Mouse (Mus musculus): ENCODE data around the gene Dydc2.

Gene Dydc2

DNA sequence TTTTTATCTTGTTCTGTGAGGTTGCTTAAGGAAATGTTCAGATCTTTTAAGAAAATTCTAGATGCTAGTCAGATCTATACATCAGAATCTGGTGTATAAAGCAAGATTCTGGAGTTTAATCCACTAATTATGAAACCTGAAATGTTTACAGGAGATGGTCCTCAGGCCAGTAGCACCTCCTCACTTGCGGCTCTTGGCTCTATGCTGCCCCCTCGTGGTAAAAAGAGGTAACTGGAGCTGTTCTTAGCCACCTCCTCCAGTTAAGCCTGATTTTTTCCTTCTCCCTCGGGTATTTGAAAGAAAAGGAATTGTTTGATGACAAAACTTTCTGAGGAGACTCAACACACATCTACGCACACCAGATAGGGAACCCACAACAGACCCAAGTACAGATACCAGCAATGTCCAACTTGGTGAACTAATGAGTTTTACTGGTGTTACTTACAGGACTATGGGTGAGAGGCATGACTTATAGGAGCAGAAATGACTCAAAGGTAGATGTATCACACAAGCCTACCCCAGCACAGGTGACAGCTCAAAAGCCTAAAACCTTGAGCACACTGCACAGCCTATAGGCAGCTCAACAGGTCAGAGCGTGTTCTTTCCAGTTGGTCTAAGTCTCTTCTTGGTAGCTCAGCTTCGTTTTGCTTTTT, 33.7 kb downstream of the Dydc2 start:
- no peak for DNase-seq

DNA sequence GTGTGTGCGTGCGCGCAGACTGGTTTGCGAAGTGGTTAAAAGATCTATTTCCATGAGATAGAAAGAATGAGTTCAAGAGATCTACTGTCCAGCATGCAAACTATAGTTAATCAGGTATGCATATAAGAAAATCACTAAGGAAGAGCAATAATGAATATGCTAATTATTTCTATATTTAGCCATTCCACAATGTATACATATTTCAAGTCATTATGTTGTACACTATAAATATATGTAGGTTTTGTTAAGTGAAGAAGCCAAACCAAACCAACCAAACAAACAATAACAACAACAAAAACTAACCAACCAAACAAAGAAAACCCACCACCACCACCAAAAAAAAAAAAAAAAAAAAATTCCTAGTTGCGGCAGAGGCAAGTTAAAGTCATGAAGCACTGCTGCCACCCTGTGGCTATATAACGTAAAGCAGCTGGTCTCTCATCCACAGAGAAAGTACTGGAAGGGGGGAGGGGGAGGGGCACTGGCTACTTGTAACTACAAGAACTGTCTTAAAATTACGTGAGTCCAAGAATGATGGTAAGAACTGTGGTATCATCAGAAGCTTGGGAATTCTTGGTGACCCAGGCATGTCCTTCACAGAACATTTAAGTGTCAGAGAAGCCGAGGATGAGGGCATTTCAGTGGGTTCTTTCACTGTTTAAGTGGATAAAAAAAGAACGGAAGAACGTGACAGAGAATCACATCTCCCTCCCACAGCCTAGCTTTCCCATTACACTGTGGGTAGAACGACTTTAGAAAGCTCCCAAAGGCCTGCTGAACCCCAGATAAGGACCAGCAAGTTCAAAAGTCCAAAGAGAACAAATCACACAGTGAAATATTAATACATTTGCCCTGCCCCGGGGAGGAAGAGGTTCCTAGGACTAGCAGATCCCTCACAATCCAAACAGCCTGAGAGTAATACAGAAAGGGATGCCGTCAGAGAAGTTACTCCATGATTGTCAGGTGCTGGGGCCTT, 35.6 kb downstream of the Dydc2 start:
- peak; percentile 42 for DNase-seq

DNA sequence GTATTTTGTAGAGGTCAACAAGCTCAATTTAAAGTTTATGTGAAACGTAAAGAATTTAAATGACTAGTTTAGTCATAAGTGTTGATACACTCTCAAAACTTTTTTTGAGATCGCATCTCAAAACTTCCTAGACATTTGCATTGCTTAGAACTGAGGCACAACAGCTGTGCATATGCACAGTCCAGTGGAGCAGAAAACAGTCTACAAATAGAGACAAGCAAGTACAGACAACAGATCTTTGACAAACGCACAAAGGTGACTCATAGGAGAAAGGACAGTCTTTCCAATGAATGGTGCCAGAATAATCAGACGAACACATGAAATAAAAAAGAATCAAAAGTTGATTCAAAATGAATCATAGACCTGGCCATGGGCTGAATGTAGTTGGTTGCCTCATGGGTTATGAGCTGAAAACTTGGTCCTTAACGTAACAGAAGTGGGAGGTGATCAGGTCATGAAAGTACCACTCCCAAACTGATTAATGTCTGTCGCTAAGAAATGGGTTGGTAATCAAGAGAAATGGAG, 38.0 kb downstream of the Dydc2 start:
- no peak for DNase-seq

DNA sequence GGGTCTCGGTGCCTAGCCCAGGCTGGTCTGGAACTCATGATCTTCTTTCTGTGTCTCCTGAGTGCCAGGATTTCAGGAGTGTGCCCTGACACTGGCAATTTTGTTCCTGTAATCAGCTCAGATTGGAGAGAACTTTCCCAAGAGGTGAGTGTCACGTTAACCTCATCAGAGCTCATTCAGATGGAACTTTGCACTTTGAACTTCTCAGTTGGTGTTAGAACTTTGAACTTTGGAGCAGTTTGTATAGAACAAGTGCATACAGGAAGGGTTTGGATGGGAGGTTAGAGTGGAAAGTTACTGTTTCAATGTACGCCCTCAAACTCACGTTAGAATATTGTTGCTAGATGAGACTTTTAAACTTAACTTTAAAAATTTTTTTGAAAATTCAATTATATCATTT, 39.7 kb downstream of the Dydc2 start:
- no peak for DNase-seq

DNA sequence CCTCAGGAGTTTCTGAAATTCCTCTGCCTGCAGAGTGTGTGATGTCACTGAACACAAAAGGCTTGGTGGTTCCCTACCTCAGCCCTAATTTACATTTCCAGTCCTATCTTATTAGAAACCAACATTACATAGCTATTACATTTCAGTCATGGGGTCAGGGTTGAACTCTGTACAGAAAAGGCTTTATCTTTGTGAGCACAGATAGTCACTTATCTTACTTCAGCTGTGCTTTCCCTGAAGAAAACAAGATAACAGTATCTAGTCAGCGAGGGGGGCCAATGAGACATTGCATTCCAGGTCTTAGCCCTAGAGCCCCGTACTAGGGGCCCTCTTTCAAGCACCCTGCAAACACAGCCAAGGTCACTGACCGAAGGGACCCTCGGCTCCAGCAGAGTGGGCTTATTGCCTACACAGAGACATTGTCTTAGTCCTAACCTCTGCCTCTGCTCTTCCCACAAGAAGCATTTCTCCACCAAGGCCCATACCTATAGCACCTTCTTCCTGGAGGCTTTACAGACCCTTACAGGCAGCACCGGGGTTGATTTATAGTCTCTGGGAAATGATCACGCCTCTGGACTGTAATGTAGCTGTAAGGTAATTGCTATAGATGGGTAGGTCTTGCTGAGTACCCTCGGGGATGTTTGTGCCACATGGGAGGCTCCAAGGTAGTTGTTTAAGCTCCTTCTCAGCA, 43.3 kb downstream of the Dydc2 start:
- no peak for DNase-seq

DNA sequence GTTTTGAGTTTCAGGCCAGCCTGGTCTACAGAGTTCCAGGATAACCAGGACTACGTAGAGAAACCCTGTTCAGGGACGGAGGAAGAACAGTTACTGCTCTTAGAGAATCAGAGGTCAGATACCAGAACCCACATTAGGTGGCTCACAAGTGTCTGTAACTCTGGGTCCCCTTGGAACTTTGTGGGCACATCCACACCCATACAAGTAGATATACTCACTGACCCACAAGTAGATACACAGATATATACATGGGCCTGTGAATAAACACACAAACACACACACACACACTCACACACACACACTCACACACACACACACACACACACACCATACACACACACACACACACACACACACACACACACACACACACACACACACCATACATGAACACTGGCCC, 43.9 kb downstream of the Dydc2 start:
- no peak for DNase-seq

DNA sequence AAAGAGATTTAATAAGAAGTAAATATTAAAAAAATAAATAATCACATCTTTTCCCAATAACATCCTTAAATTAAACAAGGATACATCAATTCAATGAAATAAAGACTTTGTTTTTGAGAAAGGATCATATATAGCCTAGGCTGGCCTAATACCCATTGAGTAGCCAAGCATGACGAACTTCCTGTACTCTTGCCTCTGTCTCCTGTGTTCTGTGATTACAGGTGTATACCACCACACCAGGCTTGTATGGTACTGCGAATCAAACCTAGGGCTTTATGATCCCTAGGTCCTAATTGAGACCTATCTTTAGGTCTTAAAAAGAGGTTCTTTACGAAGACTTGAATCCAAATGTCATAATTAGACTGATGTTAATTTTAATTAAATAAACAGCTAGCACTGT, 47.8 kb downstream of the Dydc2 start:
- no peak for DNase-seq

DNA sequence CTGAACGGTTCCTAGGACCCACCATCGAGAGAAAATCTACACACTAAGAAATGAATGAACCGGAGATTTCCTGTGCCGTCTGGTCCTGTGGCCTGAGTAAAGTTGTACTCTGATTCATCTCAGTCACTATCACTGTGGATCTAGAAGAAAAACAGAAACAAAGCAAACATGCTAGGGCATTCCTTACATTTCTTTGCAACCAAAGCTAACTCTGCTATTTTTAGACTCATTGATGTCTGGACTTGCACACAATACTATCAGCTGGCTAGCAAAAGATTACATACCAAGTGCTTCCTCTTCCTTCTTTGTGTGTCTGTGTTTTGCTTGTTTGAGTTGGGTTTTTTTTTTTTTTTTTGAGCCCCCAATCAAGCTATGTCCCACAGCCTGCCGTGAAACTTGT, 51.5 kb downstream of the Dydc2 start:
- DNase-seq: no peak

DNA sequence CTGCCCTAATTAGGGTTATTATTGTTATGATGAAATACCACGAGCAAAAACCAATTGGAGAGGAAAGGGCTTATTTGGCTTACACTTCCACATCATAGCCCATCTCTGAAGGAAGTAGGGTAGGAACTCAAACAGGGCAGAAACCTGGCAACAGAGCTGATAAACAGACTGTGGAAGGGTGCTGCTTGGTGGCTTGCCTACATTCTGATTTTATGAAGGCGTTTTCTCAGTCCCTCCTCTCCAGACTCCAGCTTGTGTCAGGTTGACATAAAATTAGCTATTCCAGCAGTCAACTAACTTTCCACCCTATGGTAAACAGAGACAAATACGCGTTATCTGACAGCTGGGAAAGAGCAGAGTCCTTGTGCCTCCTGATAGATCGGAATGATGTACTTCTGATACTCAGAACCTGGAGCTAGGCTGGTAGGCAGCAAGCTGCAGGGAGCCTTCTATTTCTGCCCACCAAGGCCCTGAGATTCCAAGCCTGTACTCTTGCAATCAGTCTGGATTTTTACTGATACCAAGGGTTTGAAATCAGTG, 54.2 kb downstream of the Dydc2 start:
- no peak for DNase-seq

DNA sequence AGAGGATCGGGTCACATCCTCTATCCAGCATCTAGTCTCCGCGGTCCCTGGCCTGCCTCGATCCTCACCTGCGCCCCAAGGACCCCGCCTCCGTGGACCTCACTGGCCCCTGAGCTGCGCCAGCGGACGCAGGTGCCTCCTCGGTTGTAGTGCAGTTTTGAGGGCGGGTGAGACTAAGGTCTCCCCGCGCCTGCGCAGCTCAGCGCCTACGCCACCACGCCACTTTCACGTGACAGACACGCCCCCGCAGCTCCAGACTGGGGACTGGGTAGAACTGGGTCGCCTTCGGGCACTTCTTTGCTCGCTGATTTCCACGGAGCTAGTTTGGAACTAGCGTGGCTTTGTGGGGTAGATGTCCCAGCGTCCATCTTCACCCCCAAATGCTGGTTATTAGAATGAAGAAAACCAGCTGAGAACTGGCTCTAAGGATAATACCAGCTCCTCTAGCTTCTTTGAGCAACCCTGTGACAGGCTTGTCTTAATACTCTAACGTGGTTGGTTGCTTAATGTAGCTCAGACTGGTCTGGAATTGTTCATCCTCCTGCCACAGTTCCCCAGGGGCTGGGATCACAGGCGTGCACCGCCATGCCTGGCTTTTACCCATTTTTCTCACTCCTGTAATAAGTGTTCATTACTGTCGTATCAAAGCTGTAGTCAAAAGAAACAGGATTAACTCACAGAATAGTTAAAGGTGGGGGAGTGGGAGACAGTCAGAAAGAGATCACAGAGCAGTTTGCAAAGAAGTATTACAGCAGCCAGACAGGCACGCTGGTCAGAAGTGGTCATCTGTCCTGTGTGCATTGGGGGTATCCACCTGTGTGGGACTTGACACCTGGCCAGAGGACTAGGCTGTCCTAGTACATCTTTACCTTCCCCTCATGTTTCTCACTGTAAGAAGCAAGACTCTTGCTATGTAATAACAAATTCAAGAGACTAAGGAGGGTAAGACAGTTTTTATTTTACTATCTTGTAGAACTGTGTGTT, 55.1 kb downstream of the Dydc2 start, which contains the start of gene Fam213a:
TSS of gene Fam213a (minus strand) at position 159 of the 984 bp plus-strand sequence.
- peak; percentile 94 for DNase-seq

DNA sequence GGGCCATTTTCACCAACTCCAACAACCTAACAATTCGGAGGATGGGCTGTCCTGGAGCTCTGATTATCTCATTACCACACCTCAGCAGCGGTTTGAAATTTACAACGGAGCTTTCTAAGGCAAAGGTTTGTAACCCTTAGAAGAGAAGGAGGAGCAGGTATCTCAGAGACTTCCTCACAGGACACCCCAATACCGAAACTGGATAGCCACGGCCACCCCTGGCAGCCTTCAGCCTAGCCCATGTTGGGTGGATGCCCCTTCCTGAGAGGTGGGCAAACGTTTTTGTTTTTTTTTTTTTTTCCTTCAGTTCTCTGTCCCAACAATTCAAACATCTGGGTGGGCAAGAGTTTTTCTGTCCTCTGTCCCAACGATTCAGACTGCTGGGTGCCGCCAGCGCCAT, 55.9 kb downstream of the Dydc2 start:
- DNase-seq: peak; percentile 14

DNA sequence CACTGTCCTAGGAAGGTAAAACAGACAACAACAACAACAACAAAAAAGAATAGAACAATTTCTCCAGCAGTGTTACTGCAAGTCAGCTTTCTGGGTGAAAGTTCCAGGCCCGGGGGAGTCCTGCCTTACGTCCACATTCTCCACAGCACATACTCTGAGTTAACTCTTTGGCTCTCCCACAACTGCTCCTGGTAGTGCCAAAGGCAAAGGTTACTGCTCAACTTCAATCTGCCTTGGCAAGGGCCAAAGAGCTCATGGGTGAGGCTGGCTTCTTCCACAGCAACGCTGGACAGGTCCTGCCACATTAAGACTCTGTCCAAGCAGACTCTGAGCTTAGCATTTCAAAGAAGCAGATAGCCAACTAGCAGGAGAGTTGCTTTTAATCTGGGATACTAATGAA, 57.1 kb downstream of the Dydc2 start:
- DNase-seq: peak; percentile 15

DNA sequence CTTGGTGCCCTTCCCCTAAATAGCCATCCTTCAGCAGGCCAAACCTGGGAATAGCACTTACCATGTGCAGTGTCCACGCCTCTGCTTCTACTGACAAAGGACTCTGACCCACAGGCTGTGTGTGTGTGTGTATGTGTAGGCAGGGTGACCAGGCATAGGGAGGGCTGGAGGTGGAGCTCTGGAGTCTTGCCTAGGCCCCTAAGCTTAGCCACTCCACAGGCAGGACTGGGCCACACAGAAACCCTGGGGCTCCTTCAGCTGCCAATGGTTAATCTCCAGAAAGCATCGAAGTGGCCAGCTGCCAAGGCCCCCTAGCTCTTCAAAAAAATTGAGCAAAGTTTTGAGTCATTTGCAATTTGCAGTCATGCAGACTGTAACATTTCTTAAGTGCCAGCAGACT, 60.9 kb downstream of the Dydc2 start:
- no peak for DNase-seq

DNA sequence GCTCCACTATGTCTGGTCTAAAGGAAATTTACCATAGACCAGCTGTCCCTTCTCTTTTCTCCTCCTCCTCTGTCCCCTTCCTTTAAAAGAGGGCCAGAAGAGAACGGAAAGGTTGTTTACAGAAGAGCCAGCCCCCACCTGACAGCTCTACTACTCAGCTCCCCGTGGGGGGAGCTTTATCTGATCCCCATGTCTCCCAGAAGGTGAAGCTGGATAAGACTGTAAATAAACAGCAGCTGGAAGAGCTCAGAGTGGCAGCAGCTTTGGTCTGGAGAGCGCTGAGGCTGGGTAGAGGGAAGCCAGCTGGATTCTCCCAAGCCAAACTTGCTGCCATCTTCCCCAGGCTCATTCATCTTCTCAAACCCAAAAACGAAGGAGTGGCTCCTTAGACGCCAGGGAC, 61.4 kb downstream of the Dydc2 start:
- DNase-seq: no peak

DNA sequence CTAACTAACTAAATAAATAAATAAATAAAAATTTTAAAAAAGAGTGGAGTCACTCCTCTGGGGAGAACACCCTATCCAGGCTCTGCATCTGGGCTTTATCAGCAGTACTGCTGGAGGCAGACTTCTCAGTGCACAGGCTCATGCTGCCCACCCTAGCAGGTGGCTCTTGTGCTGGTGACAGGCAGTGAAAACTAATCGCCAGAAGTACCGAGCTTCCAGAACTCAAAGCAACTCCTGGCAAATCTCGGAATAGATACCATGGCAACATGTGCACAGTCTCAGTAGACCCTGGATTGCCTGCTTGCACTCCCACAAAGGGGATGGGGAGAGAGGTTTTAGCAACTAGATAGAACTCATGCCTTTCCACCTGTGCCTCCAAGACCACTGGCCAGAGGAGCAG, 62.1 kb downstream of the Dydc2 start:
- DNase-seq: no peak

DNA sequence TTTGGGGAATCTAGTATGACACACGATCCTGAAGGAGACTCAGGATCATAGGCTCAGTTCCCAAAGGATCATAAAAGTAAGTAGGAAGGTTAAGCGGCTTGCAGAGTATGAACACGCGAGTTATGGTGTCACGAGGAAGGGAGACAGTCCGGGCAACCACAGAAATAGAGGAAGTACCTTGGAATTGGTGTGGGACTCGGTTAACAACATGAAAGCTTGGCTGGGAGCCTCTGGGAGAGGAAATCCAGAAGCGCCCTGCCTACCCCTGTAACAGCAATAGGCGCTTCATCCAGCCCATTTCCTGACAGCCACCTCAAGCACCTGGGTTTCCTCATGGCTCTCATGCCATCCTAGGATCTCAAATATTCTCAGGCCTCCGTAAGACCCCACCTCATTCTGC, 62.7 kb downstream of the Dydc2 start:
- DNase-seq: no peak

DNA sequence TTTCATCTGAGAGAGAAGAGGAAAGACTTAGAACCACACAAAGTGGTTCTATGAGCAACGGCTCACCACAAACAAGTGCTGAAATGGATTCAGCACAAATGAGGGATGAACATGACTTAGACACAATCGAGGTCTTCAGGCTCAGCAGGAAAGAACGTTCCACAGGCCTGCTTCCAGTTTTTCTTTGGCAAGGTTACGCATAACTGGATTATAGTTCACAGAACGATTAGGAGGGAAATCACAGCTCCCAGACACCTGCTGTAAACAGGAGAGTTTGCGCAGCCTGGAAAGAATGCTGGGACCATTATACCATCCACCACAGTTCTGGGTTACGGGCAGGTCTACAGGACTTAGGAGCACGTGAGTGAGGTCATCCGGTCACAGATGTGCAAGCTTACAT, 63.3 kb downstream of the Dydc2 start:
- DNase-seq: no peak

DNA sequence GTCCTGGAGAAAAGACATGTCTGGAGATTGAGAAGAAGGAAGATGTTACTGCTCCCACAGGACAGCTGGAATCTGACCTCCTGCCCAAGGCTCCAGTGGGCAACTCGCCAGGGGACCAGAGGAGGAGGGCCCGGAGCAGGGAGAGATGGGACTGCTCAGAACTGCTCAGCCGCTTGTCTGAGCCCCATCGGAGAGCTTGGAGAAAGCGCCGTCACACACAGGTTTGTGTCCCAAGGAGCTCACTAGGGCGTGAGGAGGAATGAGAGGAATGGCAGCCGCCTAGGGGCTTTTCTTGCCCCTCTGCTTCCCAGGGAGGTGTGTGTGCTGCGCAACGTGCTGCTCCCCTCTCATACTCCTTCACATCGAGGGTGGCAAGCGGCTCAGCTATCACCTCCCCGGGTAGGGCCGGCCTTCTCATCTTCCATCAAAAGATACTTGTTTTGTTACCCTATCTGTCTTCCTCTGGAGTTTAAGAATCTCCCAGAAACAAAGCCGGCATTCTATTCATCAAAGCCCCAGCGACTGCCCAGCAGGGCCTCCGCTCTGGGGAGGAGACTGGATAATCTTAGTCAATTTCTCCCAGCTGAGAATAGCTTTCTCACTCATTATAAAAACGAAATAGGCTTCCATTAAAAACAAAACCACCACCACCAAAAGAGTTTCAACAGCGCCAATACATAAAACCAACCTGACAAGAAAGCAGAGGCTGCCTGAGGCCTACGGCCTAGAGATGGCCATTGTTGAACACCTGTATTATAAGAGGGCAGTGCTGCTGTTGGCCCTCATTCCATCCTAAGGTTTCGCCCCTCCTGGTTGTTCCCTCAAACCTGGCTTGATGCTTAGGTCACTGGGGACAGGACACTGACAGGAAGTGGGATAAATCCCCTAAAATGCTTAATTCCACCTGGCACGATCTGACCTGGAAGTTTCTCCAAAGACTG, 64.5 kb downstream of the Dydc2 start:
- DNase-seq: no peak

DNA sequence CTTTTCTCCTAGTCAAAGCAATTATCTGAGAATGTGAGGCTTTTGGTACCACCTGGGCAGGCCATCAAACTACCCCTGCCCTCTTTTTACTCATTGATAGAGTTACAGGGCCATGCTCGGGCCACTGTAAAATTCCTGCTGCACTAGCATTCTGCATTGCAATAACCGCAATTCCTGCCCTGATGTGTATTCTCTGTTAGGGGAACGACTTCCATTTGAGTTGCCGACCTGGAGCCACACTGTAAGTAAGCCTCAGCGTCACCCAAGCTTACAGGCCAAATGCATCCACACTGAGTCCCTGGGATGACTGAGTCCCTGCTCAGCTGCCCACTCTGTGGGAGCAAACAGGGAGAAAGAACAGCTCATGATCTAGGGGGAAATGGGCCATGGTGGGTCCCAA, 67.4 kb downstream of the Dydc2 start:
- no peak for DNase-seq

DNA sequence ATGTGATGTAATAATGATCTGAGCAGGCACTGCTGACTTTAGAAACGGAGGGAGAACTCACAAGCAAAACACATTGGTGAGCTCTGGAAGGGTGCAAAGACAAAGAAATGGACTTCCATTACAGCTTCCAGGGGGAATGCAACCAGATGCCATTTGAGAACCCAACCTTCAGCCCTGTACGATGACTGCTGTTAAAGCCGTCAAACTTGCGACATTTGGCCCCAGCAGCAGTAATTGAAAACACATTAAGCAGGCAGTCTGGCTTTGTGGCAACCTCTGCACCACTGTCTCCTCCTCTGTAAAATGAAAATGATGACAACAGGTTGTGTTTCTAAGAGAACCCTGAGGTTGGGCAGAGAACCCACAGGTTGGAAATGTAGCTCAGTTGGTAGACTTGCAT, 68.2 kb downstream of the Dydc2 start:
- DNase-seq: no peak

Data from cerebellum, adult 11-12 months (tissue).